Mouse (Mus musculus) midbrain, embryonic 11.5 days (tissue): ENCODE data around the gene Teddm2. TPM values are rescaled to one million over a fixed set of nuclear protein-coding genes. Genes with fewer than 3 reads are reported as not detected.
A peak's percentile ranks its signal among the peaks of the same experiment; 100 is the strongest.
"Not testable (repeated sequence)": the region's sequence is repeated elsewhere in the genome, so short reads cannot be mapped to it uniquely, and the experiment has no call there.

ENCODE experiments used
- ATAC-seq: fragments of 200-750 bp; cut with Nextera tagmentation; 2 replicates; pipeline ENCODE4 v1.8.0; 2017; ENCODE audit warnings: moderate TSS enrichment, moderate library complexity; ENCODE audit not compliant: low FRiP score
- DNase-seq: peaks from one replicate; pipeline ENCODE4 v3.0.0; 2015; ENCODE audit warnings: low spot score; ENCODE audit errors: missing footprints
- H3K27ac ChIP-seq: fragments of 300-500 bp; sonication (generic); 2 replicates; pipeline ENCODE4 v1.5.1; 2014; ENCODE audit warnings: low read depth, low read length
- H3K27me3 ChIP-seq: fragments of 300-500 bp; sonication (generic); 2 replicates; pipeline ENCODE4 v1.6.1; 2014; ENCODE audit warnings: mild to moderate bottlenecking, low read length, moderate library complexity, mixed read lengths; ENCODE audit not compliant: control insufficient read depth, insufficient read depth
- H3K36me3 ChIP-seq: fragments of 300-500 bp; sonication (generic); 2 replicates; pipeline ENCODE4 v1.6.1; 2014; ENCODE audit warnings: mild to moderate bottlenecking, low read length, moderate library complexity, mixed read lengths; ENCODE audit not compliant: control insufficient read depth, insufficient read depth
- H3K4me1 ChIP-seq: fragments of 300-500 bp; sonication (generic); 2 replicates; pipeline ENCODE4 v1.6.1; 2014; ENCODE audit warnings: low read length; ENCODE audit not compliant: control insufficient read depth, insufficient read depth
- H3K4me2 ChIP-seq: fragments of 300-500 bp; sonication (generic); 2 replicates; pipeline ENCODE4 v1.6.1; 2014; ENCODE audit warnings: mild to moderate bottlenecking, moderate library complexity
- H3K4me3 ChIP-seq: fragments of 300-500 bp; sonication (generic); 2 replicates; pipeline ENCODE4 v1.5.1; 2014; ENCODE audit warnings: low read depth, low read length
- H3K9ac ChIP-seq: fragments of 300-500 bp; sonication (generic); 2 replicates; pipeline ENCODE4 v1.6.1; 2014; ENCODE audit warnings: low read length
- H3K9me3 ChIP-seq: fragments of 300-500 bp; sonication (generic); 2 replicates; pipeline ENCODE4 v1.6.1; 2016; ENCODE audit warnings: low read length; ENCODE audit not compliant: control insufficient read depth
- WGBS: fragments of 180-500 bp; shearing (Covaris S2); extraction: QIAGEN DNeasy Blood & Tissue Kit; methylation state at CpG from one replicate; pipeline ENCODE4 v1.1.7; 2014; 5-methylcytosine and 5-hydroxymethylcytosine counted together
- polyA plus RNA-seq: library from polyadenylated mRNA; unstranded; fragments of >200 nt; fragmentation: Nextera tagmentation; extraction: Ambion mirVana; gene quantifications from 2 replicates; pipeline ENCODE4 v1.2.1, GENCODE M21; 2014

The Teddm2 gene
- polyA plus RNA-seq, 1 experiment from 2014 or later = 0.48 TPM

- peak; percentile 99 for DNase-seq
- peaks cover 19% of the 10 kb centered on the region for H3K4me1 ChIP-seq
- peak overlapping the region; percentile 97 for H3K27ac ChIP-seq
- 17% methylated on average over 22 of the region's 22 CpGs for WGBS
- peaks cover 8% of the 10 kb centered on the region for H3K36me3 ChIP-seq
- peak overlapping the region; percentile 82 for H3K4me3 ChIP-seq
- ATAC-seq = peak; percentile 54
- H3K9ac ChIP-seq = peak overlapping the region; percentile 93
- H3K27me3 ChIP-seq = no peaks in the 10 kb centered on the region
- no peaks in the 10 kb centered on the region for H3K9me3 ChIP-seq
- peak overlapping the region; percentile 84 for H3K4me2 ChIP-seq
Observed at GRCm38 (mm10) chr1:153898989-153899730, 868 bp downstream of the Teddm2 start.

DNA sequence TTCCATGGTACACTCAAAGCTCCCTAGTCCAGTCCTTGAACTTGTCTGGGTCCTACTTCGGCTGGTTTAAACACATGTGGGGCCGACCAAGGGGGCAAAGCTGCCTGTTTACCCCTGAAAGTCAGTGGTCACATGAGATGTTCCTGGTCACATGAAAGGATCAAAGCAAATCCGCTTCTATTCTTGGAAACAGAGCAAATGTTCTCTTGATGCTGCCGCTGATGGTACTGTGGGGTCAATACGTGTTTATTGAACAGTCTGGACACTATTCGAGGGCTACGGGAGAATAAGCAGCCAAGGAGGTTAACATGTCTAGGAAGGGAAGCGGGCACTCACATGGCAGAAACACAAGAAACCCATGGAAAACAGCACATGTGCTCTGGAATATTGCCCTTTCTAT, 2.8 kb downstream of the Teddm2 start:
- Histone ChIP-seq H3K4me3 (no peak overlapping the region), H3K27ac (no peak overlapping the region), H3K9ac (no peak overlapping the region), H3K27me3 (no peaks in the 10 kb centered on the region), H3K36me3 (no peaks in the 10 kb centered on the region), H3K4me2 (no peak overlapping the region), H3K9me3 (no peaks in the 10 kb centered on the region), H3K4me1 (peaks cover 14% of the 10 kb centered on the region)
- no peak for ATAC-seq
- WGBS = 87% methylated on average over 8 of the region's 8 CpGs
- DNase-seq = peak; percentile 74

- no peaks in the 10 kb centered on the region for H3K27me3 ChIP-seq
Observed at GRCm38 (mm10) chr1:153894979-153895378, 5.0 kb downstream of the Teddm2 start.

GRCm38 (mm10) chr1:153894201-153894893, 5.7 kb downstream of the Teddm2 start:
- DNase-seq = peak; percentile 57
- Histone ChIP-seq H3K9me3 (no peaks in the 10 kb centered on the region), H3K4me3 (no peak overlapping the region), H3K27ac (no peak overlapping the region), H3K27me3 (no peaks in the 10 kb centered on the region), H3K36me3 (no peaks in the 10 kb centered on the region), H3K9ac (no peak overlapping the region), H3K4me1 (0 out of 2 replicates have a peak, but pooled peaks cover 2% of the 10 kb centered on the region), H3K4me2 (no peak overlapping the region)
- ATAC-seq = no peak
- WGBS = 67% methylated on average over 8 of the region's 8 CpGs

More at GRCm38 (mm10) chr1:153894979-153895378, 5.0 kb downstream of the Teddm2 start:
- Histone ChIP-seq H3K9me3 (no peaks in the 10 kb centered on the region), H3K27ac (no peak overlapping the region), H3K9ac (no peak overlapping the region), H3K4me3 (no peak overlapping the region), H3K4me2 (no peak overlapping the region), H3K4me1 (0 out of 2 replicates have a peak, but pooled peaks cover 2% of the 10 kb centered on the region), H3K36me3 (no peaks in the 10 kb centered on the region)
- ATAC-seq (no peak), DNase-seq (peak; percentile 98)
- whole genome bisulfite sequencing = 39% methylated on average over 5 of the region's 5 CpGs

GRCm38 (mm10) chr1:153893746-153894145, 6.3 kb downstream of the Teddm2 start:
- Histone ChIP-seq H3K9me3 (no peaks in the 10 kb centered on the region), H3K4me2 (no peak overlapping the region), H3K36me3 (no peaks in the 10 kb centered on the region), H3K9ac (no peak overlapping the region), H3K4me3 (no peak overlapping the region), H3K4me1 (0 out of 2 replicates have a peak, but pooled peaks cover 2% of the 10 kb centered on the region), H3K27me3 (no peaks in the 10 kb centered on the region), H3K27ac (no peak overlapping the region)
- DNase-seq (peak; percentile 76), ATAC-seq (no peak)
- WGBS = 67% methylated on average over 2 of the region's 2 CpGs

DNA sequence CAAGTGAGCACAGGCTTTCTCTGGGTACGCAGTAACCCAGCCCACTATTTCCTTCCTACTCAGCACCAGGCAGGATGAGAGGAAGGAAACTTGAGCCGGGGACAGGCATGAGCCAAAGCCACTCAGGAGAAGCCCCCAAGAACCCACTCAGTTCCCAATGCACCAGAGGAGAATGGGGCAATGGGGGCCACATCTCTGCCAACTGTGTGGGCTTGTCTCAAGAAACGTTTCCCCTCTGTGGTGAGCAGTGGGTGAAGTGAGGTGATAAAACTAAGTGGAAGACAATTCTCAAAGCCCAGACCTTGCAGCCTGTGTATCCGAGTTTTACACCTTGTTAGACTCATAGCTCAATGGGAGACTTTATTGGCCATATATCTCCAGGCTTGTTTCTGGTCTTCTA, 8.6 kb downstream of the Teddm2 start, which contains the start of gene Teddm1a:
Teddm1a (plus strand) TSS at position 301 of the 400 bp plus-strand sequence.
- no peak for ATAC-seq
- Histone ChIP-seq H3K4me2 (no peak within 1 kb of the TSS), H3K9ac (no peak within 1 kb of the TSS), H3K9me3 (no peaks in the 10 kb centered on the region), H3K4me3 (no peak within 1 kb of the TSS), H3K36me3 (no peaks in the 10 kb centered on the region), H3K4me1 (0 out of 2 replicates have a peak, but pooled peaks cover 2% of the 10 kb centered on the region), H3K27ac (no peak within 1 kb of the TSS), H3K27me3 (no peaks in the 10 kb centered on the region)
- DNase-seq = peak; percentile 47
- WGBS = 74% methylated on average over 4 of the region's 4 CpGs

DNA sequence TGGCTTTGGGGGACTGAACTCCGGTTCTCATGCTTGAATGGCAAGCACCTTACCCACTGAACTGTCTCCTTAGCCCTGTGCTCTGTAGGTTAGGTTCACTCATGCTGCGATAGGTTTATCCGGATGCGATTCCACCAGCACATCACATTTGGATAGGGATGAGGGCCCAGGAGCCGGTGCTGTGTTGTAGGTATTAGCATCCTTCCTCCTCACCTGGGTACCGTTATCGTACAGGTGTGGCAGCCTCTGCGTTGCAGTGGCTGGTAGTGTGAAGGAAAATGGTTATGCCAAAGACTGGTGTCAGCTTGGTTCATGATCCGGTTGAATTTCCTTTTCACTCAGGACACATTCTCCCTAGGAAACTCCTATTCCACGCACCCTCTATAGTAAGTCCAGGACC, 9.9 kb downstream of the Teddm2 start:
- 98% methylated on average over 10 of the region's 10 CpGs for WGBS
- peak; percentile 53 for DNase-seq
- Histone ChIP-seq H3K27me3 (no peaks in the 10 kb centered on the region), H3K9me3 (no peaks in the 10 kb centered on the region), H3K36me3 (no peaks in the 10 kb centered on the region), H3K27ac (no peak overlapping the region), H3K4me3 (no peak overlapping the region), H3K9ac (no peak overlapping the region), H3K4me1 (0 out of 2 replicates have a peak, but pooled peaks cover 1% of the 10 kb centered on the region), H3K4me2 (no peak overlapping the region)
- ATAC-seq = no peak

DNA sequence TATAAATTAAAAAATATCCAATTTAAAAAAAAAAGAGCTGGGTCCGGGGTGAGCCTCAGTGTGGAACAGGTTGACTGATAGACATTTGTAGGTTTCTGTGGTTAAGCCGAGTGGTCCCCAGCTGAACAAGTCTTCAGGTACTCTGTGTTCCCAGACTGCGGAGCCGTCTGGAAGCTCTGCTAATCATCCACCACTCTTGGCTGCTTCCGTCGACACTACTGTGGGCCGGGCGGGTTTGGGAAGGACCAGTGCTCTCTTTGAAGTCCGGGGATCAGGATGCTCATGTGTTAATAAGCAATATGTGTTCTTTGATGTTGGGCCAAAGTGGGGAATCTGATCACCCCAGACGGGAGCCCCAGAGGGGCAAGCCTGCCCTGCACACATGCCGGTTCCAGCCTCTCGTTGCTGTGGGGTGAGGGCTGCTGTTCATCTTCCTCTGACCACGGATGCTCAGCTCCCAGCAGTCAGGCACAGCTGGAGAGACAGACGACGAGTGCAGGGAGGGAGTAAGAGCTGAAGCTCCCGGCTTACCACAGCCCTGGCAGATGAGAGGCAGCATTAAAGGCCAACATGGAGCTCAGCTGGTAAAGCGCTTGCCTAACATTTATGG, 13.9 kb downstream of the Teddm2 start:
- H3K9ac ChIP-seq = no peak overlapping the region
- H3K27ac ChIP-seq = no peak overlapping the region
- H3K4me2 ChIP-seq = no peak overlapping the region
- DNase-seq (peak; percentile 81), ATAC-seq (no peak)
- no peaks in the 10 kb centered on the region for H3K4me1 ChIP-seq
- H3K4me3 ChIP-seq = no peak overlapping the region
- no peaks in the 10 kb centered on the region for H3K36me3 ChIP-seq
- no peaks in the 10 kb centered on the region for H3K9me3 ChIP-seq
- 38% methylated on average over 17 of the region's 17 CpGs for WGBS
- no peaks in the 10 kb centered on the region for H3K27me3 ChIP-seq

- H3K4me2 ChIP-seq, H3K9ac ChIP-seq, DNase-seq, H3K9me3 ChIP-seq, ATAC-seq, H3K27me3 ChIP-seq, H3K4me1 ChIP-seq, H3K4me3 ChIP-seq, H3K27ac ChIP-seq, H3K36me3 ChIP-seq: not testable (repeated sequence)
- 96% methylated on average over 17 of the region's 17 CpGs for WGBS
Observed at GRCm38 (mm10) chr1:153880391-153880790, 19.6 kb downstream of the Teddm2 start.
